Mouse (Mus musculus) megakaryocyte, embryonic 14.5 days (primary cell): ENCODE measurements around the gene Ppp1r36. TPM values are rescaled to one million over a fixed set of nuclear protein-coding genes. Genes with fewer than 3 reads are reported as not detected.

ENCODE experiments used
- H3K27me3 ChIP-seq: replicated peaks from 2 replicates; pipeline ENCODE3; 2012; ENCODE audit warnings: inconsistent platforms
- H3K36me3 ChIP-seq: replicated peaks from 2 replicates; pipeline ENCODE3; 2012; ENCODE audit warnings: low read length, inconsistent platforms, mixed read lengths
- H3K4me1 ChIP-seq: 2 replicates; pipeline ENCODE4 v1.6.1; 2012; ENCODE audit warnings: inconsistent platforms
- H3K4me3 ChIP-seq: replicated peaks from 2 replicates; pipeline ENCODE3; 2012; ENCODE audit warnings: moderate library complexity, mild to moderate bottlenecking, inconsistent platforms
- H3K9me3 ChIP-seq: 2 replicates; pipeline ENCODE4 v1.6.1; 2012; ENCODE audit warnings: inconsistent platforms
- FLI1 ChIP-seq: IDR thresholded peaks from 2 replicates; pipeline ENCODE4 v1.6.1; 2012; ENCODE audit warnings: low read length, inconsistent platforms, mixed read lengths
- GATA1 ChIP-seq: IDR thresholded peaks from 3 replicates; pipeline ENCODE4 v1.6.1; 2012; ENCODE audit warnings: mixed read lengths, low read length, inconsistent platforms, borderline replicate concordance
- polyA plus RNA-seq: library from polyadenylated mRNA; stranded (reverse); fragments of >175 nt; gene quantifications from 2 replicates; pipeline ENCODE4 v1.2.3, GENCODE M21; 2012; ENCODE audit warnings: low replicate concordance; ENCODE audit not compliant: insufficient read depth

Gene Ppp1r36
- polyA plus RNA-seq: not detected in 2 replicates

DNA sequence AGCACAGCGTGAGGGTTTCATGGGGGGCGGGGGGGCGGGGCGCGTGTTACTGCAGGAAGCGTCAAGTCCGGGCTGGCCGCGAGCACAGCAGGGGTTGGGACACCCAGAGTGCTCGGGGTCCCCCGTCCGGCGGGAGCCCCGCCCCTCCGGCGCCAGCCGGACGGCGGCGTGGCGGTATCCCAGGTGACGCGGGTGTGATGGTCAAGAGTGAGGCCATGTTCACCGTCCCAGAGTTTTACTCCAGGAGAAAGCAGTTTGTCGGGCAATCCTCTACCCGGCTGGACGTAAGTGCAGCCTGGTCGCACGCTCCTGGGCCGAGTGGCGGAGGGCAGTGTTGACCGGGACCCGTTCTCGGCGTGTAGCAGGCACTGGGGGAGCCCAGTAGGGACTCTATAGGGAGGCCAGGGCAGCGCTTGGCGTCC lies at the start of gene Ppp1r36:
Gene Ppp1r36, plus strand, starts transcription at position 106 of the 422 bp plus-strand sequence.
- TF ChIP-seq FLI1: no peak
- no peak for TF ChIP-seq GATA1
- Histone ChIP-seq H3K27me3 (peaks cover 26% of the 10 kb centered on the region), H3K9me3 (peaks cover 21% of the 10 kb centered on the region), H3K4me3 (peak within 1 kb of the TSS; percentile 80), H3K36me3 (no peaks in the 10 kb centered on the region), H3K4me1 (peaks cover 5% of the 10 kb centered on the region)

DNA sequence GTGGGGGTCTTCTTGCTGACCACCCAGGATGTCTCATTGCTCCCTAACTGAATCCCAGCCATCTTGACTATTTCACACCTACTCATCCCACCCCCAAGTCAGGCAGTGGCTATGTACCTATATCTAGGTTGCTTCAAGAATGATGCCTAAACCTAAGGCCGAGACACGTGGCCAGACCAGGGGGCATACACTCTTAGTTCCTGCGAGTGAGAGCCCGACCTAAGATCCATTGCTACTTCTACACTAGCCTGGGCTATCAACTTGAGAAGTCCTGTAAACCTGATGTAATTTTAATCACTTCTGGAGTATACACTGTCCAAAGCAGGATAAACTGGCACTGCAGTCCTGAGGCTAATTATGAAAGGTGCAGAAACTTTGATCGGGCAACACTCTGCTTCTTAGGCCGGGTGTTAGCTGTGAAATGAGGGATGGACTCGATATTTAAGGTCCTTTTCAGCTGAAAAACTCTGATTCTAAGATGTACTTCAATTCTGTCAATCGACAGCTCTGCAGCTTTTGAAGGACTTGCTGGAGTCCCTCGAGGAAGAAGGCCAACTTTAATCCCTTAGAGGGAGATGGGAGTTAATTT lies 49.0 kb upstream of the Ppp1r36 start:
- Histone ChIP-seq H3K4me3 (peak overlapping the region; percentile 97), H3K9me3 (no peaks in the 10 kb centered on the region), H3K27me3 (no peaks in the 10 kb centered on the region), H3K4me1 (peaks cover 67% of the 10 kb centered on the region), H3K36me3 (peaks cover 6% of the 10 kb centered on the region)
- no peak for TF ChIP-seq GATA1
- TF ChIP-seq FLI1: no peak

DNA sequence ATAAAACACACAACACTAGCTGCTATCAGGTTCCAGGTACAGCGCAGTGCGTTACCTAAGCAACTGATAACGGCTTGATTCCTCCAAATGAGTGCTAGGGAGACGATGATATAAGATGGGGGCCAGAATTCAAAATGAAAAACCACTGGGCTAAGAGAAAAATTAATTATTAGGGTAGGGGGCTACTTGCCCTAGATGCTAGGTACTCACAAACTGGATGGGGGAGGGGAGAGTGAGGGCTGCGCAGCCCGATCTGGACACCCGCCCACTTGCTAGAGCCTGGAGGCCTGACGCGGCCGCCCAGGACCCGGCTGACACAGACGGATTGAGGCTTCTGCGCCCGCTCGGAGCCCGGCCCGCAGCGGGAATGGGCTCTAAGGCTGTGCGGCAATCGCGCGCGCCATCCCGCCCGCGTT lies 48.5 kb upstream of the Ppp1r36 start:
- H3K4me3 ChIP-seq: peak overlapping the region; percentile 97
- TF ChIP-seq FLI1: no peak
- no peak for TF ChIP-seq GATA1
- H3K9me3 ChIP-seq: no peaks in the 10 kb centered on the region
- no peaks in the 10 kb centered on the region for H3K27me3 ChIP-seq
- H3K4me1 ChIP-seq: peaks cover 66% of the 10 kb centered on the region
- peaks cover 6% of the 10 kb centered on the region for H3K36me3 ChIP-seq

DNA sequence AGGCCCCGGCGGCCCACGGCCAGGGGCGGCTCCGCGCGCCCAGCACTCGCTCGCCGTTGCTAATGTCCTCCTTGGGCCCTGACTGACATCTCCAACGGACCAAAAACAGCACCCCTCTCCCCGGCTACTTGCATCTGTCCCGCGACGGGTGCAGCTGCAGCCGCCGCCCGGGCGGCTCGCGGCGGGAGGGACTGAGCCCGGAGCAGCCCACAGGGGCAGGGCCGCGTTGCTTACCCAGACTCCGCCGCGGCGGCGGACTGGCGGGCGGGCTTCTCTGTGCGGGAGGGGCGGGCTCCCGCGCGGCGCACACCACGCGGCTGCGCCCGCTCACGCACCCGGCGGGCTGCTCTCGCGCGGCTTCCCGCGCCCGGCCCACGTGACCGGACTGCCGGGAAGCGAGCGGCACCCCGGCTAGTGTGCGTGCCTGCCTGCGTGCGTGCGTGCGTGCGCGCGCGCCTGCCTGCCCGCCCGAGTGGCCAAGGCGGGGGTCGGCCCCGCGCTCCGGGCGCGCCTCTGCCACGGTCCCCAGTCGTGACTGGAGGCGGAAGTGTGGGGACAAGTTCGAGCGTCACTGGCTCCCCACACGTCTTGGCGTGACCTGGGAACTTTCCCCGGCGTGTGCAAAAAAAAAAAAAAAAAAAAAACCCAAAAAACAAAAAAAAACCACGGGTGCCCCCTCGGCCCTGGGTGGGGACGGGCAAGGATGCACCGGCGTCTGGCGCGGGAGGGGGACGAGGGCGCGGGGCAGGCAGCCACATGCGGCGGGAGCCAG lies 47.9 kb upstream of the Ppp1r36 start, which contains the start of gene Zbtb25:
Gene Zbtb25, minus strand, starts transcription at position 397 of the 772 bp plus-strand sequence.
- no peak for TF ChIP-seq GATA1
- no peak for TF ChIP-seq FLI1
- H3K36me3 ChIP-seq: peaks cover 5% of the 10 kb centered on the region
- no peaks in the 10 kb centered on the region for H3K27me3 ChIP-seq
- H3K4me1 ChIP-seq: peaks cover 66% of the 10 kb centered on the region
- H3K4me3 ChIP-seq: peak within 1 kb of the TSS; percentile 97
- H3K9me3 ChIP-seq: no peaks in the 10 kb centered on the region

DNA sequence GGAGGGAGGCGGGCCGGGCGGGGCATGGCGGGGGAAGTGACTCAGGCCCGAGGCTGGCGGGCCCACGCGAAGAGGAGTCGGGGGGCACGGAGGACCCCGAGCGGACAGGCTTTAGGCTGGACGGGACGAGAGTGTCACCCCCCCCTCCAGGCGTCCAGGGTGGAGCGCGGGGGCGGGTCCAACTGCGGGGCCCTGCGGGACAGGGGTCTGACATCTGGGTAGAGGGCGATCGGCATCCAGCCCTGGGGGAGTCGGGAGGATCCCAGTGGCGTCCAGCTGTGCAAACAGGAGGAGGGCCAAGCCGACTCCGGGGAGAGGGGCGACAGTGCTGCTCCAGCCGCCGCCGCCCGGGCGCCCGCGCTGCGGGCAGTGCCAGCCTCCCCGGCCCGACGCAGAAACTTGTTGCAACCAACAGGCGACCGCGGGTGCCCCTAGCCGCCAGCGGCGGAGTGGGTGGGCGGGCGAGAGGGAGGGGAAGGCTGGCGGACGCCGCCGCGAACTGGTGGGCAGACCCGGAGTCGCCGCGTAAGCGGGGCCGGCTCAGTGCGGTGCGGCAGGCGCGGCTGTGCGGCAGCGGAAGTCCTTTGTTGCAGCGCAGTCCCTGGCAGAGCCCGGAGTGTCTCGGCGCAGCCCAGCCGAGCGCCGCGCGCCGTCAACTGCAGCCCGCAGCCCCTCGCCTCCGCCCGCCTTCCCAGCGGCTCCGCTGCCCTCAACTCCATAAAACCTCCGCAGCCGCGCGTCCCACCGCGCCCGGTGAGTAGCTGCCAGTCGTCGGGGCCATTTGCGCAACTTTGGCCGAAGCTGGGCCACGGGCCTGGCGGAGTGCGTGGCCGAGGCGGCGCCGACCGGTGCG lies 47.1 kb upstream of the Ppp1r36 start, which contains the start of gene Zbtb1:
Gene Zbtb1, plus strand, starts transcription at position 289 of the 853 bp plus-strand sequence.
- Histone ChIP-seq H3K4me1 (peaks cover 69% of the 10 kb centered on the region), H3K36me3 (peaks cover 5% of the 10 kb centered on the region), H3K27me3 (no peaks in the 10 kb centered on the region), H3K9me3 (no peaks in the 10 kb centered on the region), H3K4me3 (peak within 1 kb of the TSS; percentile 97)
- TF ChIP-seq GATA1: no peak
- TF ChIP-seq FLI1: no peak

DNA sequence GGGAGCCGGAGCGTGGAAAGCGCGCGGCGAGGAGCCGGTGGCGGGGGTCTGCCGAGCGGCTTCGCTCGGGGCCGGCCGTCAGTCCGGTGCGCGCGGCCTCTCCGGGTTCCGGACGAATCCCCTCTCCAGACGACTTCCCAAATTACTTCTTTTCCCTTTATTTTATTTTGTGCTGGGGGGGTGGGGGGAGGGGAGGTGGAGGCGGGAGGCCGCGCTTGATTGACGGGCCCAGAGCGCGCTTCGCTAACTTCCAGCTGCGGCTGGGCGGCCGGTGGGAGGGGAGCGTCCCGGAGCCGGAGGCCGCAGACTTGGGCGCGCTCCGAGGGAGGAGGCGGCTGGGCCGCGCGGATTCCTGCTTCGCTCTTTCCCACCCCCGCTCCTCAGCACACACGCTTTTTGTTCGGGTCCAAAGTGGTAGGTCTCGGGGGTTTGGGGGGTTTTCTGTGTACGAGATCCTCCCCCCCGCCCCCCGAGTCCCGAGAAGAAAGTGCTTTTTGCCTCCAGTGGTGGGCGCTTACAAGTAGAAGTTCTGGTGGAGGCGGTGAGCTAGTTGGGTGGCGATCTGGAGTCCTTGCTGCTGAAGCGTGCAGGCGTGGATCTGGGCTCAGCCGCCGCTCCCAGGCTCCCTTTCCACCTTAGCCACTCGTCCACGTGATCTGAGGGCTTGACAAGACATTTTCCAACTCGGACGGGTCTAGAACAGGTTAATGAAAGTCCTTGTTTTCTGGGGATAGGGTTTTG lies 46.3 kb upstream of the Ppp1r36 start:
- peaks cover 5% of the 10 kb centered on the region for H3K36me3 ChIP-seq
- H3K27me3 ChIP-seq: no peaks in the 10 kb centered on the region
- no peaks in the 10 kb centered on the region for H3K9me3 ChIP-seq
- H3K4me1 ChIP-seq: peaks cover 69% of the 10 kb centered on the region
- peak overlapping the region; percentile 97 for H3K4me3 ChIP-seq
- TF ChIP-seq GATA1: no peak
- no peak for TF ChIP-seq FLI1

DNA sequence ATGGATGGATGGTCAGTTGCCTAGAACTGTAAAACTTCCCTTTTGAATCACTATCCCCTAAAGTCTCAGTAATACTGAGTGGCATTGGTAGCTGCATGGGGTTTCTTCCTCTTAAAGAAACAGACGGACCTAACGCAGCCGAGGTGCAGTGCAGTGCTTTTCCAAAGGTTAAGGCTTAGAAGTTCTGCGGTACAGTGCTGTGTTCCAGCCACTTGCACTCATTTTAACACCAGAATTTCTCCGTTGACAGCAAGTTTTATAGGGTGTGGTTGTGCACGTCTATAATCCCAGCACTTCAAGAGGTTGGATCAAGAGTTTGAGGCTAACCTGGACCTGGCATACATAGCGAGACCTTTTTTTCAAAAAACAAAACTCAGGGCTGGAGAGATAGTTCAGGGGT lies 45.3 kb upstream of the Ppp1r36 start:
- no peaks in the 10 kb centered on the region for H3K27me3 ChIP-seq
- TF ChIP-seq FLI1 (no peak), GATA1 (no peak)
- peaks cover 5% of the 10 kb centered on the region for H3K36me3 ChIP-seq
- H3K4me3 ChIP-seq: peak overlapping the region; percentile 97
- peaks cover 69% of the 10 kb centered on the region for H3K4me1 ChIP-seq
- no peaks in the 10 kb centered on the region for H3K9me3 ChIP-seq

DNA sequence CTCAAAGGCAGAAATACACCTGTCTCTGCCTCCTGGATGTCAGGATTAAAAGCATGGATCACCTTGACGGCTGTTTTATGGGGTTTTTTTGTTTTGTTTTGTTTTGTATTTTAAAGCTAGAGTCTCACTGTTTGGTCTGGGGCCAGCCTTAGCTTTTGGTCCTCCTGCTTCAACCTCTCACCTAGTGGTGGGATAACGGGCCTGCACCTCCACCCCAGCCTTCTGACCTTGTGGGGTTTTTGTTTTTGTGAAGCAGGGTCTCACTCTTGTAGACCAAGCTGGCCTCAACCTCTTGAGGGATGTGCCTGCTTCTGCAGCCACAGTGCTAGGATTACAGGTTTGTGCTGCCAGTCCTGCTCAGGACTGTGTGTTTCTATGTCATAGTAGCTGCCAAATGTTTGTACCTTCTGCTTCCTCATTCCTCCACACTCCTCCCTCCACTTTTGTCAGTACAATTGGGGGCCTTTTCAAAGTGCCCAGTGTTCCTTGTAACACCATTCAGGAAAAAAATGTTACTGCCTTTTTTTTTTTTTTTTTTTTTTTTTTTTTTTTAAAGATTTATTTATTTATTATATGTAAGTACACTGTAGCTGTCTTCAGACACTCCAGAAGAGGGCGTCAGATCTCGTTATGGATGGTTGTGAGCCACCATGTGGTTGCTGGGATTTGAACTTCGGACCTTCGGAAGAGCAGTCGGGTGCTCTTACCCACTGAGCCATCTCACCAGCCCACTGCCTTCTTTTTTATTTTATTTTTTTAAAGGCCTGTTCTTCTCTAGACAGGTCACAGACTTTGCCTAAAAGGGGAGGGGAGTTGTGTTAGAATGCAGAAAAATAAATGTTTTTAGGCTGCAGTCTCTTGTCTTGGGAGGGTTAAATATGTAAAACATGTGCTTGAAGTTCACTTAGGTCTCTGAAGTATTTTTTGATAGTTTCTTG lies 44.2 kb upstream of the Ppp1r36 start:
- peak overlapping the region; percentile 97 for H3K4me3 ChIP-seq

More for the DNA sequence above, 44.2 kb upstream of the Ppp1r36 start:
- Histone ChIP-seq H3K9me3 (no peaks in the 10 kb centered on the region), H3K4me1 (peaks cover 69% of the 10 kb centered on the region), H3K36me3 (peaks cover 8% of the 10 kb centered on the region), H3K27me3 (no peaks in the 10 kb centered on the region)
- TF ChIP-seq GATA1 (no peak), FLI1 (no peak)
